Mouse (Mus musculus) frontal cortex, postnatal 25 days (tissue): ENCODE results near the gene Spon1.

Experiments used
- DNase-seq, 2 experiments: peaks; one replicate each; pipeline ENCODE4 v3.0.0; 2022; ENCODE audit warnings: low spot score in 2 of 2

The Spon1 gene

GRCm38 (mm10) chr7:114086021-114086710 is 320.4 kb downstream of the Spon1 start:
- DNase-seq = no peak

GRCm38 (mm10) chr7:114087341-114087740 is 321.5 kb downstream of the Spon1 start:
- no peak for DNase-seq

DNA sequence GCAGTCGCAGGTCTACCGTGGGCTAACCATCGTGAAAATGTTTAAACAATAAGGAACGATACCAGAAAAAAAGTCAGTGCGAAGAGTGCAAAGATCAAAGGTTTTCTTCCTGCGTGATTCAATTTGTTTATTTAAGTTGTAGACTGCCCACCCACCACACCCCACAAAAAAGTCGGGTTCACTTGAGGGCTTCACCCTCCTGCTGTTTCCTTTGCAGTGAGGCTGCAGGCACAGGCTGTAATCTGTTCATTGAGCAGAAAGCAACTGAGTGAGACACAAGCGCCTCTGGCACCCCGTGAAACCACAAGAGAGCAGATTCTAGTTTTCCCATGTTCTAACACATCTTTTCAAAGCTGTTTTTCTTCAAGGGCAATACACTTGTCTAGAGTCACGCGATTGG is 322.2 kb downstream of the Spon1 start:
- no peak for DNase-seq

- DNase-seq = no peak
Observed at GRCm38 (mm10) chr7:114088918-114089317, 323.1 kb downstream of the Spon1 start.

DNA sequence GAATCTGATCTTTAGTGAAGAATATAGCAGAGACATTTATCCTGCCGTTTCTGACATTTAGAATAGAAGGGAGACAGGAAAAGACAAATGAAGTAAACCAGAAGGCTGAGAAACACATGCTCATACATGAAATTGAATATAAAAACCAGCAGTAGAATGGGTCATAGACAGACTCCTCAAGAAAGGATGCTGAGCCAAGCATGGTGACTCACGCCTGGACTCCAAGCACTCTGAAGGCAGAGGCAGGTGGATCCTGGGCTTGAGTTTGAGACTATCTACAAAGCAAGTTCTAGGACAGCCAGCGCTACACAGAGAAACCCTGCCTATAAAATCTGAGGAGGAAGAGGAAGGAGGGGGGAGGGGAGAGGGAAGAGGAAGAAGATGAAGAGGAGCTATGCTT is 324.4 kb downstream of the Spon1 start:
- no peak for DNase-seq

- DNase-seq = no peak
Observed at GRCm38 (mm10) chr7:114090892-114091545, 325.2 kb downstream of the Spon1 start.
